Mouse (Mus musculus) thymus, adult 2 months (tissue): ENCODE measurements at regions not wholly inside any gene's neighbourhood (a gene's known extent, or its start where the extent isn't known, plus 50 kb on each side); places are given as distances from the start of the nearest gene placed in this dataset.

Experiments
- CTCF ChIP-seq: fragments of 200-500 bp; IDR thresholded peaks from 2 replicates; pipeline ENCODE4 v1.5.1; 2012; ENCODE audit warnings: mild to moderate bottlenecking, control low read depth, low read length, moderate library complexity, borderline replicate concordance; ENCODE audit not compliant: control insufficient read depth, poor library complexity, insufficient read depth; ENCODE audit errors: extremely low read depth
- POLR2A ChIP-seq: fragments of 200-500 bp; IDR thresholded peaks from 2 replicates; pipeline ENCODE4 v1.6.1; 2012; ENCODE audit warnings: mild to moderate bottlenecking, low read length, control low read depth, moderate library complexity; ENCODE audit not compliant: control insufficient read depth, poor library complexity, insufficient read depth; ENCODE audit errors: extremely low read depth

DNA sequence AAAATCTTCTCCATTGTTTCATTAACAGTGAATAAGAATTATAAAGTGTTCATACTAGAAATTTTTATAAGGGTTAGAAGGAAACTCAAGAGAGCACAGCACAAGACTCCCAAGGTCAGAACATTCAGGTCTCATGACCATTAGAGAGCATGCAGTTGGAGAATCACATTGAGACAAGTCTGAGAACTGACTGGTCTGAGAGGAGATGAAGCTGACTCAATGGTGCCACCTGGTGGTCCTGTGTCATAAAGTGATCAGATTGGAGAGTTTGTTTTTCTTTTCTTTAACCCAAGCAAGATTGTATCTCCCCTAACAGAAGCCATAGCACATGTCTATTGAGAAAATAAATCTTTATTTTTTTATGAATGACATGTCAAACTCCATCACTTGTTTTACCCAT is 663.5 kb downstream of the Rab28 start:
- TF ChIP-seq POLR2A: no peak
- no peak for TF ChIP-seq CTCF
